Mouse (Mus musculus): ENCODE data around the gene Dapl1.
A peak's percentile ranks its signal among the peaks of the same experiment; 100 is the strongest.

Gene Dapl1

GRCm38 (mm10) chr2:59539796-59540195 lies 55.3 kb downstream of the Dapl1 start:
- no peak for DNase-seq (ENCODE audit: low read depth)

GRCm38 (mm10) chr2:59541121-59541887 lies 56.9 kb downstream of the Dapl1 start:
- peak; percentile 60 for DNase-seq (ENCODE audit: low read depth)

GRCm38 (mm10) chr2:59543543-59544065 lies 59.2 kb downstream of the Dapl1 start:
- no peak for DNase-seq (ENCODE audit: low read depth)

GRCm38 (mm10) chr2:59544237-59544909 lies 59.9 kb downstream of the Dapl1 start:
- no peak for DNase-seq (ENCODE audit: low read depth)

GRCm38 (mm10) chr2:59545001-59545400 lies 60.5 kb downstream of the Dapl1 start:
- DNase-seq (ENCODE audit: low read depth) = no peak

GRCm38 (mm10) chr2:59547369-59548099 lies 63.1 kb downstream of the Dapl1 start:
- DNase-seq (ENCODE audit: low read depth) = no peak

- no peak for DNase-seq (ENCODE audit: low read depth)
These were observed 68.3 kb downstream of the Dapl1 start for GRCm38 (mm10) chr2:59552784-59553183.

GRCm38 (mm10) chr2:59554373-59554940 lies 70.0 kb downstream of the Dapl1 start:
- no peak for DNase-seq (ENCODE audit: low read depth)
